Mouse (Mus musculus) frontal cortex, postnatal 36 days (tissue): ENCODE measurements around the gene Plppr2.

Source experiments
- DNase-seq, 2 experiments: peaks; one replicate each; pipeline ENCODE4 v3.0.0; 2022; ENCODE audit warnings: low spot score in 2 of 2

Plppr2 gene

DNA sequence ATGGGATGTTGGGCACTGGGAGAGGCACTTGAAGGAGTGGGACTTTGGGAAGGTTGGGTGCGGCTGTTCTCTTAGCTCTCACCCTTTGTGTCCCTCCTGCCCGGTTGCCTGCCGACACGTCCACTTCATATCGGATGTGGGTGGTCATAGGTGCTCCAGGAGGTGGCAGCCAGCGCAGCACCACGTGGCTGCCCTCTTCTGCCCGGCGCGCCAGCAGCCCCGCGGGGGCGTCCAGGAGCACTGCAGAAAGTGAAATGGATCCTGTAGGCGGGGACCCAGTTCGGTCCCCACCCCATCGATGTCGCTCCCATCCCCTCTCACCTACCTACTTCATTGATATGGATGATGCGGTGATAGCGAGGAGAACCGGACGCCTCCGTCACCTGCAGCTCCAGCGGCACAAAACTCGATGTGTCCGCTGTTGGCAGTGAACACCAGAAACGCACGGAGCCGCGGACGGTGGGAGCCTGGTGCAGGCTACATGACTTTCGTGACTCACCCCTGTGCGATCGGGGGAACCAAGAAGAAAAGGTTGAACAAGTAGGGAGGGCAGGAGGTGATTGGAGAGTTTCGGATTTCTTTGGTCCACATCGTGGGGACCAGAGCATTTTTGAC lies 24.6 kb downstream of the Plppr2 start:
- DNase-seq, result no peak

DNA sequence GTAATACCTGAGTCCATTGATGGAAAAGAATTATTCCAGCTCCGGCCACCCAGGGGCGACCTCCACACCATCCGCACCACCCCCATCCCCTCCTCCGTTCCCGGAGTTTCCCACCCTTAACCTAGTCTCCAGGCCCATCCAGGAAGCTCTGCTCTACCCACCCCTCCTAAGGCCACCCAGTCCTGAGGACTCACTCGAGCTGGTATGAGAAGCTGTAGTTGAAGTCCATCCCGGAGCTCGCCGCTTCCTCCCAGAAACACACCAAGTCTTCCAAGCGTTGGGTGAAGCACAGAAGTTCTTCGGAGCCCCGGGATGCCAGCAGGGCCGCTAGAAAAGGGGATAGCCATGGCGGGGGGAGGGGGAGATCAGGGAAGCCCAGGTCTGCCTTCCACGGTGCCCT lies 25.2 kb downstream of the Plppr2 start:
- DNase-seq, result no peak

DNA sequence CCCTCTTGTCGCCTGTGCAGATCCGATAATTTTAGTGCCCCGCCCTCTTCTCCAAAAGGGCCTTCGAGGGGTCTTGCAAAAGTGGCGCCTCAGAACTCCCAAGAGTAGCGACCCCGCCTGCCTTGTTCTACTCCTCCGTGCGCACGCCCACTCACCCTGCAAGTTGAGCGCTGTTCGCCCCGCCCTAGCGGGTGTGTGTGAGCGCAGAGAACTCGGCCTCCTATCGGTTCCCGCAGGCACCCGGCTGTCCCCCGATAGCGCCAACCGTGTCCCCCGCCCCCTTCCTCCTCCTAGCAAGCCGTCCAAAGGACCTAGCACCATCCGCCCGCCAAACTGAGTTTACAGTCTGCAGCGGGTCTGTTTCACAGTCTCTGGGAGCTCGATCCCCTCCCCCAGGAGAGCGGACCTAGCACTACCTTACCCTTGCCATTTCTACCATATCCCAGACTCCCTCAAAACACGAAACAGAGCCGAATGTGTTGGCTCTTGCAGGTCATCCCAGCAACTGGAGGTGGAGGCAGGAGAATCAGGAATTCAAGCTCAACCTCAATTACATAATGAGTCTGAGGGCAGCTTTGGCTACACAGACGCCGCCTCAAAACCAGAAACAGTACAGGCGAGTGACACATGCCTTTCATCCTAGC lies 25.7 kb downstream of the Plppr2 start:
- peak; percentile 78 for DNase-seq

DNA sequence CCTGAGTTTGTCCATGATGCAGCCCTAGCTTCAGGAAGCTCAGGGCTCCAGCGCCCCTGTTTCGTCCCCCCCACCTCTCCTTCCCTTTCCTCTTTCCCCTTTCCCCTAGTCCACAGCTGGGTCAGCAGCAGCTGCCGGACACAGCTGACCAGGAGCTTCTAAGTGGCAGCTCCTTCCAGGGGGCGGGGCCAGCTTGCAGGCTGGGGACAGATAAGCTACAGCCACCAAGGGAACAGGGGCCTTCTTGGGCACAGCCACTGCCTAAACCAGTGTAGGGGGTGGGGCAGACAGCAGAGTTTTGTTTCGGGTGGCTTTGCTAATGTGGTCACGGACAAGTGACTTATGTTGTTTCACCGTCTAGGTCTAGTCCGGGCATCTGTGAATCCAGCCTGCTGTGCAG lies 26.6 kb downstream of the Plppr2 start, which contains the start of gene Epor:
Epor (minus strand) TSS at position 90 of the 400 bp plus-strand sequence.
- no peak for DNase-seq

DNA sequence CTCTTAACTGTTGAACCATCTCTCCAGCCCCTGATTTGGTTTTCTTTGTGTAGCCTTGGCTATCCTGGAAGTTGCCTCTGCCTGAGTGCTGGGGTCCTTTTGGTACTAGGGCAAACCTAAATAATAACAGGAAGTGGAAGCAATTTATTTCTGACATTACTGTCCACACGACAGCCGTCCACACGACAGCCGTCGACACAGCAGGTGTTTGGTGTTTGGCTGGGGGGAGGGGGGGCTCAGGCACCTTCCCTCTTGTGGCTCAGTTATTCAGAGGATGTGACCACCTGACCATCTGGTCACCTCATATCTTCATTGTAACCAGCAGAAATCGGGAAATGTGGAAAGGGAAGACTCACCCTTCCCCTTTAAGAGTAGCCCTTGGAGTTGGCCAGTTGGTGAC lies 32.0 kb downstream of the Plppr2 start:
- no peak for DNase-seq

DNA sequence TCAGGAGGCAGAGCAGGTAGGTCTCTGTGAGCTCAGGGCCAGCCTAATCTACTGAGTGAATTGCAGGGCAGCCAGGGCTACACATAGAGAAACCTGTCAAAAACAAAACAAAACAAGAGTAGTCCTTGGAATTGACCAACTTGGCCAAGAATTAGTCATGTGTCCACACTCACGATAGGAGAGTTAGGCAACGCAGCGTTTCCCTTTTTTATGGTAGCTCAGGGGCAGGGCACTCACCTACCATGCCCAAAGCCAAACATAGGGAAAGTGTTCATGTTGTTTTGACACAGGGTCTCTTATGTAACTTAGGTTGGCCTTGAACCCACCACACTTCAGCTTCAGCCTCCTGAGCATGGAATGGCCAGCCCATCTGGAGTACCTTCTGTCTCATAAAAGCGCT lies 32.5 kb downstream of the Plppr2 start:
- no peak for DNase-seq

DNA sequence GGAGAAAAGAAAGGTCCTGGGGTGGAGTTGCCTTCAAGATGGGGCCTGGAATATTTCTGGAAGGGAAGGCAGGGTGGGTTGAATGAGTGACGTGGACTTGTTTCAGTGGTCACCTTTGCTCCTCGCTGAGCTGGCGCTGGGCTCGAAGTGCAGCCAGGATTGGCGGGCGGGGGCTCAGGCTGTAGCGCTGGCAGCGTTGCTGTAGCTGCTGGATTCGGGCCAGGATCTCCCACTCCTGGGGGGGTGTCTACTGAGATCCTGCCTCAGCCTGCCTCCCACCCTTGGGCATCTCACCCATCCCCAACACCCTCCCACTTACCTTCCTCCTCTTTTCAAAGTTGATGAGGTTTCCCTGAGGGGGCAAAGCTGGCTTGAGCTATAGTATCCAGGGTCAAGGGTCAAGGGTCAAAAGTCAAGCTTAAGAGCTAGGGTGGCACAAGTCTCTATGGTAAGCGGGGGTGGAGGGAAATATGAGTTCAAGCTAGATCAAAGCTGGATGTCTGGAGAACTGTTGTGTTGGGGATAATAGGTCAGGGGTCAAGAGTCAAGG lies 39.9 kb downstream of the Plppr2 start:
- no peak for DNase-seq

DNA sequence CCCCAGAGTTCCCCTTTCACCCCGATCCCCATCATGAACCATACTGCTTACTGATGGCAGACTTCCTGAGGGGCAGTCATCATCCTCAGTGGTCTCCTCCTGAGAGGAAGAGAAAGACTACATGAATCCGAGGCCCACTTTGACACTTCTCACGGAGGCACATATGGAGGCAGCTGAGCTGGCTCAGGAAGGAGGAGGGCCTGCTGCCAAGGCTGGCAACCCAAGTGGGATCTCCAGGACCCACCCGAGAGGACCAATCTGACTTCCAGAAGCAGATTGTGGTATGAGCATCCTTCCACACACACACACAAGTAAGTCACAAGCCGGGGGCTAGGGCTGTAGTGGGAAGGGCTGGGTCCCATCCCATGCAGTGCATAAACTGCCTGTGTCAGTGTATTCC lies 40.5 kb downstream of the Plppr2 start:
- no peak for DNase-seq

DNA sequence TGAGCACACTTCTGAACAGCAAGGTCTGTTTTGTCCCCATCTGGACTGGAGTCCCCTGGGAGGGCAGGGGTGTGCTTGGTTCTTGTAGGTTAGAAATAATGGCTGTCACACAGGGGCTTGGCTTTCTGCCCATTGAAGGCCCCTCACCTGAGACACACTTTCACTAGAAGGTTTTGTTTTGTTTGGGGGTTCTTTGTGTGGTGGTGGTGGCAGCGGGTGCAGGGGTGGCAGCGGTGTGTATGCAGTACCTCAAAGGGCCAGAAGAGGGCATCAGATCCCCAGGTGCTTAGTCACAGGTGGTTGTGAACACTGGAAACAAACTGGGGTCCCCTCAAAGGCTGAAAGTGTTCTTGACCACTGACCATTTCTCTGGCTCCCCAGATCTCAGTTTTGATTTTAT lies 41.1 kb downstream of the Plppr2 start:
- no peak for DNase-seq

DNA sequence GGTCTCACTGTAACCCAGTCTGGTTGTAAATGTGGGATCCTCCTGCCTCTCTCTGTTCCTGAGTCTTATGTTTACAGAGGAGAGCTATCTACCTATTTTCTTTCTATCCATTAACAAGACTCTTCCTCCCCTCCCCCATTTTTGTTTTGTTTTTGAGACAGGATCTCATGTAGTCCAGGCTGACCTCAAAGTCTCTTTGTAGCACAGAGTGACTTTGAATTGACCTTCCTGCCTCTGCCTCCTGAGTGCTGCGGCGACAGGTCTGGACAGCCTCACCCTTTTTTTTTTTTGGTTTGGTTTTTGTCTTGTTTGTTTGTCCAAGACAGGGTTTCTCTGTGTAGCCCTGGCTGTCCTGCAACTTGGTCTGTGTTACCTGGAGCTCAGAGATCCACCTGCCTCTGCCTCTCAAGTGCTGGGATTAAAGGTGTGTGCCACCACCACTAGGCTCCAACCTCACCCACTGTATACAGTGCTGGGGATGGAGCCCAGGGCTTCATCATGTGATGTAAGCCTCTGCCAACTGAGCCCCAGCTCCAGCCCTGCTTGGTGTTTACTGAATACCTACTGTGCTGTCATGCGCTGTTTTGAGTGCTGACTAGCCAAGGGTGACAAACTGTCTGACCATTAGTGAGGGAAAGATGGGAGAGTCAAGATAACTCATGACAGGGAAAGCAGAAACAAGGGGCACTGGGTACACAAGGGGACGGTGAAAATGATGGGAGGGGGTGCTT lies 41.7 kb downstream of the Plppr2 start:
- DNase-seq, result no peak

DNA sequence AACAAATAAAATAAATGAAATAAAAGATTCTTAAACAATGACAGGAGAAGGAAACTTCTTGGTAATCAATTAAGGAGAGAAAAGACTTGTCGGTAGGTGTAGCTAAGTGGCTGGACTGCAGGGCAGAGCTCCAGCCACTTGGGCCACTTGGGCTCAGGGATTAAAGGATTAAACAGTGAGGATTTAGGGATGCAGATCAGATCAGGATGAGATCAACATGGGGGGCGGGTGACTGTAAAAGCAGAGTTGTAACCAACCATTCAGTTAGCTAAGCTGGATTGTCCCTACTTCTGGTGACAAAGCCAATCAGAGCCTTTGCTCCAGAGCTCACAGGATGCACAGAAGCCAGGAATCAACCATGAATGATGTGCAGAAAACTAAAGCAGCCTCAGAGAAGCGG lies 47.1 kb downstream of the Plppr2 start:
- no peak for DNase-seq

DNA sequence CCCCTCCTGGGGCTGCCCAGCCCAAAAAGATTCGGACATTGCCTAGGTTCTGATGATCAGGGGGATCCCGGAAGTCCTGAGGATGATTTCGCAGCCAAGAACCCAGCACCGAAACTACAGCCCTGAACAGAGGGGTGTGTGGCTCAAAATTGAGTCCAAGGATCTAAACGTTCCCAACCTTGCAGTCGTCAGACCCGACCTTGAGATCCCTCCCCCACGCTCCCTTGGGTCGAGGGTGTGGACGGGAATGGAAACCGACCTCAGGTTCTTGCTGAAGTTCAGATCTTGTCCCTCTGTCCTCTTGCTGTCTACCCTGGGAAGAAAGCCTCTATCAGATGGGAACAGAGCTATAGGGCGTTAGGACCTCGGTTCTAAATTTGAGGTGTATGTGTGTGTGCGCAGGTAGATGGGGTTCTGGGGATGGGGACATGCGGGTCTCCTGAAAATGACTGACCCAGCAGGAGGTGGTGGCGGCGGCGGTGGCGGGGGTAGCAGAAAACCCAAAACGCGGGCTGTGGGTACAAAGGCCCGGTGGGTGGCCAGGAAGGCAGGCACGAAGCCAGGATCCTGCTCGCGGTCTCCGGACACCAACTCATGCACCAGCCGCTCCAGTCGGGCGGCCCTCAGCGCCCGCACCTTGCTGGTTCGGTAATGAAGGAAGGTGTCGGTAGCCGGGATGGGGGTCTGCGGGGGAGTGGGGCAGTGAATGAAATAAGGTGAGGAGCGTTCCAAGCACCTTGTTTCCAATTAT lies 50.9 kb downstream of the Plppr2 start:
- no peak for DNase-seq

DNA sequence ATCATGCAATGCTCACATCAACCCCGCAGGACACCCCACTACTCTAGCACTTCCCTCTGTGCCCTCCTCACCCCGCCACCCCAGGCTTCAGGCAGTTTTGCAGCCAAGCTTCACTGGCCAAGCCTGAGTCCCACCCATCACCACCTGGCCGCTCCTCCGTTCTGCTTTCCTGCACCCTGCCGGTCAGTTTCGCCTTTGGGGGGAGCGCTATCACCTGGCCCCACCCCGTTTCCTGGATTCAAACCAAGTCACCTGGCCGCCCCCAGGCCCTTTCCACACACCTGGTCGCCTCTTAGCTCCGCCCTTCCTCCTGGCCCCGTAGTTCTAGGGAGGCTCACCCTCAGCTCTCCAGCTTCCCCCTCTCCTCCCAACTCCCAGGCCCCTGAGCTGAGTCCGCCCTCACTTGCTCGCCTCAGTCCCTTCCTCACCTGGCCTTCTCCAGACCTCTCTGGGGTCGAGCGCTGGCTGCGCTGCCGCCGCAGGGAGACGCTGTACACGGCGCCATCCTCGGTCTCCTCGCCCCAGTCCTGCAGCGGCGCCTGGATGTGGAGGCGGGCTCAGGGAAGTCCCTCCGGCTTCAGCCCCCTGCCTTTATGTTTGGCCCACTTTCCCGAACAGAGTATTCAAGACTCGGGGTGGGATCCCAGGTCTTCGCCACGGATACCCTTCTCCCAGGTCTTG lies 51.7 kb downstream of the Plppr2 start:
- DNase-seq, result no peak

DNA sequence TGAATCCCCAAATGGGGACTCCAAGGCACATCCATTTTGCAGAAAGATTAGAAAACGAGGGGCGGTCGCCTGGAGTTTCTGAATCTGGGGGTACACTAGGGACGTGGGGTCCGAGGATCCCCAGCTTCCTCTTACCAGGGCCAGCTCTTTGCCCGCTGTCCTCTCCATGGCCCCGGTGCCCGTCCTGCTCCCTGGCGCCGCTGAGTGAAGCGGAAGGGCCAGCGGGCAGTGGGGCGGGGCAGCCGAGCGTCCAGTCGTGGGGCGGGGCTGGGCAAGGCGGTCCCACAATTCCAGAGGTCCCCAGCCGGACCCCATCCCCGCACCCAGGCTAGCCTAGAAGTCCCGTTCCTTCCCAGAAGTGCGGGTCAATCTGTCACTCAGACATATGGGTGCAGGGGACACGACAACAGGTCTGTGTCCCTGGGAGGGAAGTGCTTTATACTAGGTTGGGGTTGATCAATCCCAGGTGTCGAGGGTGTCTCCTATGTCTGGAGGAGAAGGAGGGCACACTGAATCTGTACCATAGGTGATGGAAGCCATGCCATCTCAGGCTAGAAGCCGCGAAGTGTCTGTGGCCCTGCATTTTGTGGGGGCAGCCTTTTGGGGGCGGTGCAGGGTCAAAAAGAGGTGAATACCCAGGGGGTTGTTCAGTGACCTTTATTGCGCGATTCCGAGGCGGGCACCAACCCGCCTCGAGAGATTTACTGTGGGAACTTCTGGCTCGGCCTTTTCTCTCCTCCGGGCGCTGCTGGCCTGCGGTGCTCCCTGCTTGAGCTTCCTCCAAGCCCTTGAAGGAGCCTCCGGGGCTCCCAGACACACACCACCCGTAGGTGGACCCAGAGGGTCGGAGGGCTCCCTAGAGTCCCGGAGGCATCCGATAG lies 52.6 kb downstream of the Plppr2 start, which contains the start of gene Rgl3:
Rgl3 (minus strand) TSS at position 217 of the 881 bp plus-strand sequence.
- no peak for DNase-seq

DNA sequence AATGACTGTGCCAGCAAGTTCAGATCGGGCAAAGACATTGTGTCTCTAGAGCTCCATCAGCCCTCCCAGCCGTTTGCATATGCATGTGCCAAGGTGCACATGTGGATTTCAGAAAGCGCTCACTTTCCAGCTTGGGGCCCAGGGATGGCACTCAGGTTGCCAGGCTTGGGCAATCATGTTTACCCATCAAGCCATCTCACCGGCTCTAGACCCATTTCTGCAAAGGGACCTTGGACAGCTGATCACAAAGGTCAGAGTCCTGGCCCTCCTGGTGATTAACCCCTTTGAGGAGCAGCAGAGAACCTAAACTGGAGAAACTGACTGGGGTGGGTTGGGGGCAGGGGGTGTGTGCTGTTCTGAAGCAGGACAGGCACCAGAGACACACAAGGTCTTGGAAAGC lies 55.4 kb downstream of the Plppr2 start:
- no peak for DNase-seq

DNA sequence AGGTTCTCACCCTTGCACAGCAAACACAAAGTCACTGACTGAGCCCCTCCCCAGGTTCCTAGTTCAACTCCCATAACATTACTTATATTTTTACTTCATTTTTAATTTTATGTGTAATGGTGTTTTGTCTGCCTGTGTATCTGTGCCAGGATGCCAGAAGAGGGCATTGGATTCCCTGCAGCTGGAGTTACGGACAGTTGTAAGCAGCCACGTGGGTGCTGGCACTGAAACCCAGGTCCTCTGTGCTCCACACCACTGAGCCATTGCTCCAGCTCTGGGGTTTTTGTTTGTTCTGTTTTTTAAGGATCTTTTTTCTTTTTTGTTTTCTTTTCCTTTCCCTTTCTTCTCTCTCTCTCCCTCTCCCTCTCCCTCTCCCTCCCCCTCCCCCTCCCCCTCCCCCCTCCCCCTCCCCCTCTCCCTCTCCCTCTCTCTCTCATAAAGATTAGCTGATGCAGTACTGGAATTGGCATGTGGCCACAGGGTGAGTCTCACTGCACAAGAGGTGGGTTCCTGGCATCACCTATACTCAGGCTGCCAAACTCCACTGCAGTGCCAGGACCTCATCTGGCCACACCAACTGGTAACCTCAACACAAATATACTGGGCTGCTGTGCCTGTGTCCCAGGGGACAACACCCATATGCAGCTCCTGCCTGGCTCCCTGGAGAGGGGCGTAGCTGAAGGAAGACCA lies 59.5 kb downstream of the Plppr2 start:
- DNase-seq, result no peak
